Mouse (Mus musculus): Measurements from ENCODE around the gene Mapkapk2.
A peak's percentile ranks its signal among the peaks of the same experiment; 100 is the strongest.
"Not testable (repeated sequence)": the region's sequence is repeated elsewhere in the genome, so short reads cannot be mapped to it uniquely, and the experiment has no call there.

The Mapkapk2 gene

GRCm38 (mm10) chr1:131097700-131098094 lies at the start of gene Mapkapk2:
TSS of gene Mapkapk2 (minus strand) at chr1:131097826.
- peak; percentile 97 for DNase-seq (ENCODE audit: low spot score)

GRCm38 (mm10) chr1:131146181-131146614 lies 48.6 kb upstream of the Mapkapk2 start:
- DNase-seq (ENCODE audit: low spot score): no peak

- DNase-seq (ENCODE audit: low spot score): not testable (repeated sequence)
These were observed 47.6 kb upstream of the Mapkapk2 start for GRCm38 (mm10) chr1:131145222-131145621.

- no peak for DNase-seq (ENCODE audit: low spot score)
These were observed 44.8 kb upstream of the Mapkapk2 start for GRCm38 (mm10) chr1:131142472-131142871.

GRCm38 (mm10) chr1:131141449-131141848 lies 43.8 kb upstream of the Mapkapk2 start:
- DNase-seq (ENCODE audit: low spot score): no peak

- DNase-seq (ENCODE audit: low spot score): no peak
These were observed 41.8 kb upstream of the Mapkapk2 start for GRCm38 (mm10) chr1:131139102-131140095.

- DNase-seq (ENCODE audit: low spot score): peak; percentile 95
These were observed 40.8 kb upstream of the Mapkapk2 start, which contains the start of gene Dyrk3 for GRCm38 (mm10) chr1:131138191-131139016. TSS of gene Dyrk3 (minus strand) at chr1:131138340.

- DNase-seq (ENCODE audit: low spot score): peak; percentile 61
These were observed 40.1 kb upstream of the Mapkapk2 start for GRCm38 (mm10) chr1:131137717-131138118.

GRCm38 (mm10) chr1:131137111-131137510 lies 39.5 kb upstream of the Mapkapk2 start:
- no peak for DNase-seq (ENCODE audit: low spot score)

GRCm38 (mm10) chr1:131135960-131136629 lies 38.5 kb upstream of the Mapkapk2 start:
- no peak for DNase-seq (ENCODE audit: low spot score)

GRCm38 (mm10) chr1:131134942-131135522 lies 37.4 kb upstream of the Mapkapk2 start:
- DNase-seq (ENCODE audit: low spot score): peak; percentile 61

- no peak for DNase-seq (ENCODE audit: low spot score)
These were observed 36.6 kb upstream of the Mapkapk2 start for GRCm38 (mm10) chr1:131134231-131134630.

GRCm38 (mm10) chr1:131125987-131126744 lies 28.5 kb upstream of the Mapkapk2 start:
- DNase-seq (ENCODE audit: low spot score): no peak

GRCm38 (mm10) chr1:131123522-131124265 lies 26.1 kb upstream of the Mapkapk2 start:
- no peak for DNase-seq (ENCODE audit: low spot score)

GRCm38 (mm10) chr1:131121987-131122386 lies 24.4 kb upstream of the Mapkapk2 start:
- no peak for DNase-seq (ENCODE audit: low spot score)

GRCm38 (mm10) chr1:131119026-131119425 lies 21.4 kb upstream of the Mapkapk2 start:
- no peak for DNase-seq (ENCODE audit: low spot score)

- DNase-seq (ENCODE audit: low spot score): no peak
These were observed 20.9 kb upstream of the Mapkapk2 start for GRCm38 (mm10) chr1:131118530-131118929.

- DNase-seq (ENCODE audit: low spot score): peak; percentile 56
These were observed 18.9 kb upstream of the Mapkapk2 start for GRCm38 (mm10) chr1:131116430-131117011.

- peak; percentile 82 for DNase-seq (ENCODE audit: low spot score)
These were observed 18.3 kb upstream of the Mapkapk2 start for GRCm38 (mm10) chr1:131115932-131116331.

- DNase-seq (ENCODE audit: low spot score): peak; percentile 66
These were observed 14.9 kb upstream of the Mapkapk2 start for GRCm38 (mm10) chr1:131112576-131112975.
